Mouse (Mus musculus): ENCODE data around the gene Fcrl5.

GRCm38 (mm10) chr3:87422386-87422910 is 13.1 kb upstream of the Fcrl5 start:
- TF ChIP-seq CTCF (IDR thresholded peaks at IDR 0.05; ENCODE audit: low read depth), result peak; percentile 30; the same call in 1 of the 2 replicates
- TF ChIP-seq EP300 (IDR thresholded peaks at IDR 0.05; ENCODE audit: low read depth), result no peak

Measured in liver, postnatal 0 days (tissue).